Mouse (Mus musculus): ENCODE data around the gene Rrp36.

Gene Rrp36

GRCm38 (mm10) chr17:46682654-46683389 lies 8.7 kb upstream of the Rrp36 start:
- DNase-seq, result no peak

GRCm38 (mm10) chr17:46681466-46682118 lies 7.4 kb upstream of the Rrp36 start:
- DNase-seq, result peak in 1 of 2 experiments; percentile 33

DNA sequence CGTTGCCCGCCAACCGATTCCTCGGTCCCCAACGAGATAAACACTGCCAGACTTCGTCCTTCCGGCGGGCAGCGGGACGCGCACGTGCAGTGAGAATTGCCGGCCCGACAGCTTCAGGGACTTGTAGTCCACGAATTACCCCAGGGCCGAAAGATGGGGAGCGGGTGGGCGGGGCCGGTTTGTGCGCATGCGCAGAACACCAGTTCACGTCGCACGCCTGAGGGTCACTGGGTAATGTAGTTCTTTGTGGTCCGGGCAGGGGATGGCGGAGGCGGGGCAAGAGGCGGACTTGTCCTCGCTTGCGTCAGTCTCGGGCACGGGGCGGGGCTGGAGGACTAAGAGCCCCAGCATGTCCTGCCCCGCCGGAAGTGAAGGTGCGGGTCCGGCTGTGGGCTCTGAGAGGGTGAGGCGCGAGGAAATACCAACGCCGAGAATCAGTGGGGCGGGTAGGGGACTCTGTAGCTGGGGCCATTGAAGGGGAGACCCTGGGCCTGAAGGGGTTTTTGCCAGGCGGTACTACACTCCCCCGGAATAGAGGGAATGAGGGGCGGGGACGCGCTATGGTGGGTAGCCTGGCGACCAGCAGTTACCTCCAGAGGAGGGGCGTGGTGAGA lies 6.7 kb upstream of the Rrp36 start, which contains the start of gene Klhdc3:
Klhdc3 (minus strand) TSS at position 155 of the 614 bp plus-strand sequence.
- DNase-seq, result peak; percentile 98 to 99

DNA sequence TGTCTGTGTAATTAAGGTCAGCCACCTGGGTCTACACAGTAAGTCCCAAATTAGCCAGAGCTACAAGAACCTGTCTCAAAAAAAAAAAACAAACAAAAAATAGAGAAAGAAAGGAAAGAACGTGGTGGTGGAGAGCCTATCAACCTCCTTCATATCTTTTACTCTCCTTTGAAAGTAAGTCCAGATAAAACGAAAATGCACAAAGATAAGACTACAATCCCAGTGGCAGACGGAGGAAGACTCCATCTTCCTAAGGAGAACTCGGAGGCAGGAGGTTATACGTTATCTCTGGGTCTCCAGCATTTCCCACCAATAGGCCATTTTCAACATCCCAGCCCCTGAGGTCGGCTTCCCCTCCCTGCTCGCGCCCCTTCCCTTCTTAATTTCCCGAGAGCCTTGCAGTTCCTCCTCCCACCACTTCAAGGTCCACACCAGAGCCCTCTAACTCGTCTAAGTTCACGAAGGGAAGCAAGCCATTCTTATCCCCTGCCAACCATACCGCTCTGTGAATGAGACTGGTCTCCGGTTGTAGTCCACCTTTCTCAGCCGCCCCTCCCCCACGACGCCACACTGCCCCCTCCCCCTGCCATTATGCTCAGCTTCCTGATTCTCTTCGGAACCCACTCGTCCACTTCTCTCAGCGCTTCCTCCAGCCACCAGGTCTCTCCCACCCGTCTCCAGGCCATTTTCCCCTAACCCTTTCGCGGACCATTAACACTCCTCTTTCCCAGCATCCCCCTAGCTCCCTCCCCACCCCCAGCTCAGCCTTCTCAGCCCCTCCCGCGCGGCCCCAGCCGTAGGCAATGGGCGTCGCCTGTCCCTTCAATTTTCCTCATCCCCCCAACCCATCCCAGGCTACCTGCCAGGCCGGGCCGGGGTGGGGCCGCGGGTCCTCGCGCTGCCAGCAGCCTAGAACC lies 5.9 kb upstream of the Rrp36 start:
- DNase-seq, result peak in 1 of 2 experiments; percentile 63

- DNase-seq, result no peak
These were observed 4.8 kb upstream of the Rrp36 start for GRCm38 (mm10) chr17:46678911-46679310.

DNA sequence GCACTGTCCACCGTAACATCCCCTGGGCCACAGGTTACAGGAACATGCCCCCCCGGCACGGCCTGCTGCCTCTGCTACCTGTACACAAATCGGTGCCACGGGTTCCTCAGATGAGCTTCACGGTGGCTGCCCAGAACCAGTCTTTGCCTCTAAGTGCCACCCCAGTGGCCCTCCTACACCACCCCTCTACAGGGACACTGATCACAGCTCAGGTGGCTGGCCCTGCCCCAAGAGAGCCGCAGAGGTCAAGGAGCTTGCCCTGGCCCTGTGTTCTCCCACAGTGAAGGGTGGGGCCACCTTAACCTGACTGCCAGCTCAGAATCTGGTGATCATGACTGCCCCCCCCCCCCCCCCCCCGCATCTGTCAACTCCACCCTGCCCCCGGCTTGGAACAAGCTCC lies 4.3 kb upstream of the Rrp36 start, which contains the start of gene Mea1:
Mea1 (plus strand) TSS at position 378 of the 400 bp plus-strand sequence.
- peak in 1 of 2 experiments; percentile 55 for DNase-seq

GRCm38 (mm10) chr17:46674530-46675283 lies 555 bp upstream of the Rrp36 start:
- DNase-seq, result no peak

- no peak for DNase-seq
These were observed 4.2 kb downstream of the Rrp36 start for GRCm38 (mm10) chr17:46669911-46670310.

- no peak for DNase-seq
These were observed 6.4 kb downstream of the Rrp36 start for GRCm38 (mm10) chr17:46667712-46668111.

DNA sequence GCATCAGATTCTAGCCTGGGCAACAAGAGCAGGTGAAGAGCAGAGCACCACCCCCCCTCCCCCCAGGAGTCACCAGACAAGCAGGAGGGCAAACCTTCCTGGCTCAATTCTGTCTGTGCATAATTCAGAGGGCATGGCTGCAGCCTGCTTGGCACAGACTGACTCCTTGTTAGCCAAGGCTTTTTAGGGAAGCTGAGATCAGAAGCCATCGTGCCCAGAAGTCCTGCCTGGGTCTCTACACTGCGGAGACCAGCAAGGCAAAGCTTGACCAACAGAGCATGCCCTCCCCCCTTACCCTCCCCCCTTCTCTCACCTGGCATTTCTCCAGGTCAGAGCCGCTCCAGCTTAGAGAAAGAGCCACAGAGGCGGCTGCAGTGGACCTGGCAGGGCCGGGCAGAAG lies 11.4 kb downstream of the Rrp36 start:
- DNase-seq, result no peak

DNA sequence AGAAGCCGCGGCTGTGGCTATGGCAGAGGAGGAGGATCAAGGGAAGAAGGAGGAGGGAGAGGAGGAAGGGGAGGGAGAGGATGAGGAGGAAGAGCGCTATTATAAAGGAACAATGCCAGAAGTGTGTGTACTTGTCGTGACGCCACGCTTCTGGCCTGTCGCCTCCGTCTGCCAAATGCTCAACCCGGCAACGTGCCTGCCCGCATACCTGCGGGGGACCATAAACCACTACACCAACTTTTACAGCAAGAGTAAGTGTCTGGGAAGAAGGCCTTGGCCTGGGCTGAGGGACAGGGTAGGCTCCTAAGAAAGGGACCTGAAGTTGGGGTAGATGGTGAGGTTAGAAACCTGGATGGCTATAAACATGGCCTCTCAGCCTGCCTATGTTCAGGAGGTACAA lies 12.2 kb downstream of the Rrp36 start:
- no peak for DNase-seq

GRCm38 (mm10) chr17:46661351-46661750 lies 12.8 kb downstream of the Rrp36 start:
- no peak for DNase-seq

- no peak for DNase-seq
These were observed 18.1 kb downstream of the Rrp36 start for GRCm38 (mm10) chr17:46656054-46656453.

DNA sequence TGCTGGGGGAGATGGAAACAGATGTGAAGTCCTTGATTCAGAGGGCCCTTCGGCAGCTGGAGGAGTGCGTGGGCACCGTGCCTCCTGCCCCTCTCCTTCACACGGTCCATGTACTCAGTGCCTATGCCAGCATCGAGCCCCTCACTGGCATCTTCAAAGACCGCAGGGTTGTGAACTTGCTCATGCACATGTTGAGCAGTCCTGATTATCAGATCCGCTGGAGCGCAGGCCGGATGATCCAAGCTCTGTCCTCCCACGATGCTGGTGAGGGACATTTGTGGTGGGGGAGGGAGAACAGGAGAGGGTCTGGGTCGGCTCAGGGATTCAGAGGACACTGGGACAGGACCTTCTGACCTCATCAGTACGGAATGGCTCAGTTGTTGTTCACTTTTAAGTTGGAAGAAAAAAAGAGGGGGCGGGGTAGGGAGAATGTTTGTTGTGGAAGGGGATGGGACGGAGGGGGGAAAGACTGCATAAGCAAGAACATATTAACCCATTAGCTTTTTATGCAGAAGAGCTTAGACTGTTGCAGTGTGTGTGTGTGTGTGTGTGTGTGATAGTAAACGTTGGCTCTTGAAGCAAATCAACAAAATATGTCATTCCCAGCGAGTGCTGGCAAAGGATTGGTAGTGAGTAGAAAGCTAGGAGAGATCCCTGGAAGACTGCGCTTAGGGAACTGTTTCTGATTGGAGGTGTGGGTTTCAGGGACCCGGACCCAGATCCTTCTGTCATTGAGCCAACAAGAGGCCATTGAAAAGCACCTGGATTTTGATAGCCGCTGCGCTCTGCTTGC lies 22.2 kb downstream of the Rrp36 start:
- DNase-seq, result no peak

GRCm38 (mm10) chr17:46651292-46651691 lies 22.9 kb downstream of the Rrp36 start:
- no peak for DNase-seq

GRCm38 (mm10) chr17:46650232-46651031 lies 23.7 kb downstream of the Rrp36 start, which contains the start of gene Cul7:
Gene Cul7, plus strand, starts transcription at chr17:46650337.
- peak; percentile 95 to 98 for DNase-seq

GRCm38 (mm10) chr17:46649811-46650210 lies 24.3 kb downstream of the Rrp36 start:
- peak in 1 of 2 experiments; percentile 59 for DNase-seq

DNA sequence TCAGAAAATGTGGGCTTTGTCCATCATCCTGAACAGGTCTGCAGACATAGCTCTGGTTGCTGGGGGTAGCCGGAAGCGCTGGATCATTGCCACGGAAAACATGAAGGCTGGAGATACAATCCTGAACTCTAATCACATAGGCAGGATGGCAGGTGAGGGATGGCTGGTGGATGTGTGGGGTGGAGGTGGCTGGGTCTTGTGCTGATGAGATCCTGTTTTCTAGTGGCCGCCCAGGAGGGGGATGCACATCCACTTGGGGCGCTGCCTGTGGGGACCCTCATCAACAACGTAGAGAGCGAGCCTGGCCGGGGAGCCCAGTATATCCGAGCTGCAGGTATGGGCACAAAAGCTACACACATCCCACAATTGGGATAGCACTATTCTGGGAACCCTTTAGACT lies 25.7 kb downstream of the Rrp36 start:
- no peak for DNase-seq

DNA sequence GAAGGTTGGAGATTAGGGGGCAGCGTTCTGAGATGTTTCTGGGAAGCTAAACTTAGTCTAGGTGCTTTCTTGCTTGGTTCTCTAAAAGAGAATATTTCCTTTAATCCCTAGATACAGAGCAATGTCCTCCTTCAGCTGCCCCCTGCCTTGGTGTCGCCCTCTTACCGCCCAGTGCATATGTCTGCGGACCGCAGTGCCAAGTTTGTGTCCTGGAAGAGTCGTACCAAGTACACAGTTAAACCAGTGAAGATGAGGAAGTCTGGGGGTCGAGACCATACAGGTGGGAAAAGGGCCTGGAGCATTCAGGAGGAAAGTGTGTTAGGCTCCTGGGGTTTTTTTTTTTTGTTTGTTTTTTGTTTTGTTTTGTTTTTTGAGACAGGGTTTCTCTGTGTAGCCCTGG lies 26.9 kb downstream of the Rrp36 start:
- DNase-seq, result no peak

- DNase-seq, result no peak
These were observed 27.9 kb downstream of the Rrp36 start for GRCm38 (mm10) chr17:46646322-46646662.
